Mouse (Mus musculus) stomach, embryonic 15.5 days (tissue): ENCODE data around the gene Mpz. TPM values are rescaled to one million over a fixed set of nuclear protein-coding genes. Genes with fewer than 3 reads are reported as not detected.
"Not testable (repeated sequence)": the region's sequence is repeated elsewhere in the genome, so short reads cannot be mapped to it uniquely, and the experiment has no call there.

Experiments used
- ATAC-seq: fragments of 200-750 bp; cut with Nextera tagmentation; 2 replicates; pipeline ENCODE4 v1.8.0; 2017; ENCODE audit warnings: low read depth, moderate number of reproducible peaks, moderate TSS enrichment; ENCODE audit not compliant: insufficient read depth, low FRiP score
- H3K27ac ChIP-seq: fragments of 300-500 bp; sonication (generic); 2 replicates; pipeline ENCODE4 v1.5.1; 2015; ENCODE audit warnings: mild to moderate bottlenecking, inconsistent platforms
- H3K27me3 ChIP-seq: fragments of 300-500 bp; sonication (generic); replicated peaks from 2 replicates; pipeline ENCODE4 v1.6.1; 2015; ENCODE audit warnings: inconsistent platforms
- H3K36me3 ChIP-seq: fragments of 300-500 bp; sonication (generic); 2 replicates; pipeline ENCODE4 v1.6.1; 2015; ENCODE audit warnings: inconsistent platforms
- H3K4me1 ChIP-seq: fragments of 300-500 bp; sonication (generic); 2 replicates; pipeline ENCODE4 v1.6.1; 2015; ENCODE audit warnings: inconsistent platforms
- H3K4me2 ChIP-seq: fragments of 300-500 bp; sonication (generic); 2 replicates; pipeline ENCODE4 v1.6.1; 2015; ENCODE audit warnings: mild to moderate bottlenecking, inconsistent platforms
- H3K4me3 ChIP-seq: fragments of 300-500 bp; sonication (generic); replicated peaks from 2 replicates; pipeline ENCODE4 v1.5.1; 2015; ENCODE audit warnings: inconsistent platforms
- H3K9ac ChIP-seq: fragments of 300-500 bp; sonication (generic); 2 replicates; pipeline ENCODE4 v1.6.1; 2015; ENCODE audit warnings: inconsistent platforms
- H3K9me3 ChIP-seq: fragments of 300-500 bp; sonication (generic); 2 replicates; pipeline ENCODE4 v1.6.1; 2016; ENCODE audit warnings: inconsistent platforms
- WGBS: fragments of 180-500 bp; shearing (Covaris S2); methylation state at CpG from one replicate; pipeline ENCODE4 v1.1.7; 2015; 5-methylcytosine and 5-hydroxymethylcytosine counted together
- polyA plus RNA-seq: library from polyadenylated mRNA; unstranded; fragments of >200 nt; fragmentation: Nextera tagmentation; extraction: Ambion mirVana; gene quantifications from 2 replicates; pipeline ENCODE4 v1.2.1, GENCODE M21; 2015

Gene Mpz
- polyA plus RNA-seq, 1 experiment from 2014 or later = 1.8 TPM

DNA sequence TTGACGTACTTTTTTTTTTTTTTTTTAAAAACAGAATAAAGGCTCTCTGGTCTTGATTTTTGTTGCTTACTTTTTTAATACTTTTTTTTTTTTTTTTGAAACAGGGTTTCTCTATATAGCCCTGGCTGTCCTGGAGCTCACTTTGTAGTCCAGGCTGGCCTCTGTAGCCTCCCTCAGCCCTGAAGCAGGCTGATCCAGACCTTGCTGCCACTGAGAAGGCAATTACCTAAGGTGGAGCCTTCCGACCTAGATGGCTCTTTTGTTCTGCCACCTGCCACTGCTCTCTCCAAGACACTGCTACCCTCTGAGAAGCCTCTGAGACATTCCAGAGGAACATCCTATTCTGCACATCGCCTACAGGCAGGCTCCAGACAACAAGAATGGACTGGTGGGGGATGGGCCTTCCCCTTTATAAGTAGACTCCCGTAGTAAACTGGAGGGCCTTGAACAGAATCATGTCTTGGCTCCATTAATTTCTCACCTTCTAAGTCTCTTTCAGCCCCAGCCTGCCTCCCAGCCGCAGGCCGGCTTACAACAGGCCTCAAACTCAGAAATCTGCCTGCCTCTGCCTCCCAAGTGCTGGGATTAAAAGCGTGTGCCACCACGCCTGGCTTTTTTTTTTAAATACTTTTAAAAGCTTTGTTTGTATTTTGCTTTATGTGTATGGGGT, 12.9 kb upstream of the Mpz start:
- WGBS = 88% methylated on average over 8 of the region's 8 CpGs
- not testable (repeated sequence) for H3K27me3 ChIP-seq, H3K9me3 ChIP-seq, ATAC-seq, H3K9ac ChIP-seq, H3K27ac ChIP-seq, H3K4me3 ChIP-seq, H3K4me2 ChIP-seq, H3K4me1 ChIP-seq
- peaks cover 33% of the 10 kb centered on the region for H3K36me3 ChIP-seq

DNA sequence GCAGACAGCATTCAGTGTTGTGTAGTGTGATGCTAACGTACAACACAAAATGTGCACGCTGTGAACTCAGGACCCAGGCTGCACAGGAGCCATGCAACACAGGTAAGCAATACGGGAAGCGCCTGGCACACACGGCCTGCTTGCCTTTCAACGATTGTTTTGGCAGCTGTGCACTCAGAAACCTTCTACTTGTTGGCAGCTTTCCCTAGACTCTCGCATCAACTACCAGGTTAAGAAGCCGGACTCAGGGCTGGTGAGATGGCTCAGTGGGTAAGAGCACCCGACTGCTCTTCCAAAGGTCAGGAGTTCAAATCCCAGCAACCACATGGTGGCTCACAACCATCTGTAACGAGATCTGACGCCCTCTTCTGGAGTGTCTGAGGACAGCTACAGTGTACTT, 7.5 kb upstream of the Mpz start:
- peaks cover 23% of the 10 kb centered on the region for H3K36me3 ChIP-seq
- H3K9ac ChIP-seq, H3K4me3 ChIP-seq, H3K27me3 ChIP-seq, H3K9me3 ChIP-seq, H3K27ac ChIP-seq, H3K4me2 ChIP-seq, H3K4me1 ChIP-seq, ATAC-seq: not testable (repeated sequence)
- 76% methylated on average over 11 of the region's 11 CpGs for WGBS

DNA sequence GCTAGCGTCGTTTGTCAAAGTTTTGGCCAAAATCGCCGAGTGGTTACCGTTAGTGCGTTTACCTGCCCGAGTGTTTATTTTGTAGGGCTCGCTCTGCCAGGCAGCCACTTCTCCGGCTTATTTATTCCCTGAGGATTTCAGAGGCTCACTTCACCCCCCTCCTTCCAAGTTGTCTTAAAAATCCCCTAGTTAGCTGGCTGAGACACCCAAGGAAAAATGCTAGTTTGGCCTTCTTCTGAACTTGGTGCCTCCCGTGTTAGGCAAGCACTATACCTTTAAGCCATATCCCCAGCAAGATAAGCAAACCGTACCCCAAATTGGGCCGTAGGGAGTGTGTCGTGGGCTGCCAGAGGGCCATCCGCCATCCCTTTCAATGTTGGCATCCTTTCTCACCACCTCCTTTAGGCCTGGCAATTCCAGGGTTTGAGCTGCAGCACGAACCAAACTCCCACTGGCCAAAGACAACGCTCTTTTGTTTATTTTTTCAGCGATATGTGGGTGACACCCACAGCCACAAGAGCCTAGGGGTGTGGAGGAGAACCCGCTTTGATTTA, 404 bp downstream of the Mpz start:
- Histone ChIP-seq H3K4me3 (peak overlapping the region; percentile 99), H3K27me3 (no peaks in the 10 kb centered on the region), H3K36me3 (no peaks in the 10 kb centered on the region), H3K27ac (peak overlapping the region; percentile 26; the same call in 1 of the 2 replicates), H3K4me2 (peak overlapping the region; percentile 84), H3K4me1 (peaks cover 14% of the 10 kb centered on the region; the same call in 1 of the 2 replicates), H3K9ac (peak overlapping the region; percentile 18; the same call in 1 of the 2 replicates), H3K9me3 (no peaks in the 10 kb centered on the region)
- 4% methylated on average over 18 of the region's 18 CpGs for WGBS
- no peak for ATAC-seq

DNA sequence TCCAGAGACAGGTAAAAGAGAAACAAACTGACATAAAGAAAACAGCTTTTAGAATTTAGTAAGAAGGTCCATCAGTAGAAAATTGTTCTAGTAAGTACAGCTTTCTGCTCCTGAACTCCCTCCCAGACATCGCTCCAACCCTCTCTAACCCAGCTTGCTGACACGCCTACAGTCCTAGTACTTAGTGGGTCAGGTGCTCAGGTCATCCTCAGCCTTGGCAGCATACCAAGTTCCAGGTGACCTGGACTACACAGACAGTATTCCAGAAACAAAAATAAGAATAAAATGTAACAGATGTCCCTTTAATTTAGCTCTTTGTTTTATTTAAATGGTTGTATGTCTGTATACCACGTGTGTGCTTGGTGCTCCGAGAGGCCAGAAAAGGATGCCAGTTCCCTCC, 1.5 kb downstream of the Mpz start:
- Histone ChIP-seq H3K27me3 (no peaks in the 10 kb centered on the region), H3K9ac (no peak overlapping the region), H3K27ac (no peak overlapping the region), H3K4me1 (peaks cover 14% of the 10 kb centered on the region; the same call in 1 of the 2 replicates), H3K9me3 (no peaks in the 10 kb centered on the region), H3K36me3 (no peaks in the 10 kb centered on the region), H3K4me2 (no peak overlapping the region), H3K4me3 (no peak overlapping the region)
- 79% methylated on average over 4 of the region's 4 CpGs for WGBS
- ATAC-seq = no peak

DNA sequence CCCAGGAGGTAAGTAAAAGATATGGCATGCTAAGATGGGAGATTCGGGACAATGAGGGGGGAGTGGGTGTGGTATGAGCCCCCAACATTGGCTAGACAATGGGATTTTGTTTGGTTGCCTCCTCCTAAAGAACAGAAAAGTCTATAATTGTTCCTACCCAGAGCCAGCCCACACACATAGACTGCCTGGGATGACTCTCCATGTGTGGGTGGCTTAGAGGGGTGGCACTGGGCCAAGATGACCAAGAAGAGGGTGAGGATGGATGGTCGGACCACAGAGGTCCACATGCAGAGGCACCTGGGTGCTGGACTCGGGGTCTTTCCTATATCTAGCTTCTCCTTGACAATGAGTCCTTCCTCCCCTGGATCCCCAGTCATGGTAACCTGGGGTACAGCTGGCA, 6.1 kb downstream of the Mpz start:
- H3K4me1 ChIP-seq = peaks cover 9% of the 10 kb centered on the region; the same call in 1 of the 2 replicates
- H3K27ac ChIP-seq = no peak overlapping the region
- ATAC-seq = no peak
- H3K4me3 ChIP-seq = no peak overlapping the region
- H3K27me3 ChIP-seq = 0 out of 2 replicates have a peak, but pooled peaks cover 7% of the 10 kb centered on the region
- no peak overlapping the region for H3K4me2 ChIP-seq
- 71% methylated on average over 3 of the region's 3 CpGs for WGBS
- no peaks in the 10 kb centered on the region for H3K36me3 ChIP-seq
- no peaks in the 10 kb centered on the region for H3K9me3 ChIP-seq
- H3K9ac ChIP-seq = no peak overlapping the region

DNA sequence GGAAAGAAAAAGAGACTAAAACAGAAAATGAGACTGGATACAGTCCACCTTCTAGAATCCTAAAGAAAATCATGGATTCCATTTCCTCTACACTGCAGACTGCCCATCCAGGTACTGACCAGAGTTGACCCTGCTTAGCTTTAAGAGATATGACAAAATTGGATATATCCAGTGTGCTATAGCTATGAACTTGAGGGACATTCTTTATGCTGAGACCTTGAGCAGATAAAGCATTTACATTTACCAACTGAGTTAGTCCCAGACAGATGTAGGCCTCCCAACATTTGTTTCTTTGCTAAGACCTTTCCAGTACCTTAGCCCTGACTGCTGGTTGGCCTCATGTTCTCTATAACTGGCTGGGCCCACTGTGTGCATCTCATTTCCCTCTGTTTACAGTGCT, 7.5 kb downstream of the Mpz start:
- Histone ChIP-seq H3K36me3 (no peaks in the 10 kb centered on the region), H3K9ac (no peak overlapping the region), H3K4me2 (no peak overlapping the region), H3K4me1 (peaks cover 9% of the 10 kb centered on the region; the same call in 1 of the 2 replicates), H3K9me3 (no peaks in the 10 kb centered on the region), H3K27ac (no peak overlapping the region), H3K27me3 (0 out of 2 replicates have a peak, but pooled peaks cover 7% of the 10 kb centered on the region), H3K4me3 (no peak overlapping the region)
- no peak for ATAC-seq

DNA sequence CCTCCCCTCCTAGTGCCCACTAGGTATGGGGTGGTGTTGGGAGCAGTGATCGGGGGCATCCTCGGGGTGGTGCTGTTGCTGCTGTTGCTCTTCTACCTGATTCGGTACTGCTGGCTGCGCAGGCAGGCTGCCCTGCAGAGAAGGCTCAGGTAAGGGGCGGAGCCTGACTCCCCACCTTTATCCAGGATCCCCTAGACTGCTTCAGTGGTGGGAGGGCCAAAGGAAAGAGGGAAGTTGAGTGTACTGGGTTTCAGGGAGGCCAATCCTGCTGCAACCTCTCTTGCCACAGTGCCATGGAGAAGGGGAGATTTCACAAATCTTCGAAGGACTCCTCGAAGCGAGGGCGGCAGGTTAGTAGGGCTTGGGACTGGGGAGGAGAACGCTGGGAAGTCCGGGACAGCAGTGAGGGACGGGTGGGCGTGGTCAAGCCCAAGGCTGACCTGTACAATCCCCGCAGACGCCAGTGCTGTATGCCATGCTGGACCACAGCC, 9.0 kb downstream of the Mpz start:
- Histone ChIP-seq H3K4me3 (peak overlapping the region; percentile 26), H3K4me1 (peaks cover 9% of the 10 kb centered on the region; the same call in 1 of the 2 replicates), H3K4me2 (peak overlapping the region; percentile 50), H3K27ac (no peak overlapping the region), H3K36me3 (no peaks in the 10 kb centered on the region), H3K9me3 (no peaks in the 10 kb centered on the region), H3K9ac (no peak overlapping the region), H3K27me3 (0 out of 2 replicates have a peak, but pooled peaks cover 7% of the 10 kb centered on the region)
- 5% methylated on average over 15 of the region's 15 CpGs for WGBS
- peak; percentile 85 for ATAC-seq

DNA sequence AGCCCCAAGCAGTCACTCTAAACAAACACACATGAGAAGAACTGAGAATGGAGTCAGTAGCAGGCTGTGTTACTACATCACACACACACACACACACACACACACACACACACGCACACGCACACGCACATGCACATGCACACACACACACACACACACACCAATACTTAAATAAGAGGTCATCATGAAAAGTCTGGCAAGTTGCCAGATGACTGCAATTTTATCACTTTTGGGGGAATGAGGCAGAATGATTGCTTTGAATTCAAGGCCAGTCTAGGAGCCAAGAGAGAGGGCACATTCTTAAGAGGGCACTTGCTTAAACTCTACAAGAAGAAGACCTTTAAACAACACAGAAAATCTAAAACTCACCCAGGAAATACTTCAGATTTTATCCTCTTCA, 12.0 kb downstream of the Mpz start:
- ATAC-seq = no peak
- Histone ChIP-seq H3K27ac (no peak overlapping the region), H3K36me3 (no peaks in the 10 kb centered on the region), H3K9ac (no peak overlapping the region), H3K4me3 (no peak overlapping the region), H3K4me1 (peaks cover 9% of the 10 kb centered on the region; the same call in 1 of the 2 replicates), H3K4me2 (no peak overlapping the region), H3K9me3 (no peaks in the 10 kb centered on the region), H3K27me3 (0 out of 2 replicates have a peak, but pooled peaks cover 7% of the 10 kb centered on the region)
- 82% methylated on average over 3 of the region's 3 CpGs for WGBS

DNA sequence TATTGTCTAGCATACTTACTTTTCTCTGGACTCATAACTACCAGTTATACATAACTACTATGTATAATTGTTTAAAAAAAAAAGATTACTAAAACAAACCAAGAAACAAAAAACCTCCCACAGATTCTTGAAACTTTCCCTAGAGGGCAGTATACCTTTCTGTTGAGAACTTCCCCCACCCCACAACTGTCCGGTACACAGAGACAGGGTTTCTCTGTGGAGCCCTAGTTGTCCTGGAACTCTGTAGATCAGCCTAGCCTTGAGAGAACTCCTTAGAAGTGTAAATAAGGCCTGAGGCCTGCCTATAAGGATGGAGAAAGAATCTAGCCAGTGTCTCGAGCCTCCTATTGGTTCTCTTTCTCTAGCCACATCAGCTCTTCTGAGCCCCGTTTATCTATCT, 13.7 kb downstream of the Mpz start:
- Histone ChIP-seq H3K27me3 (no peaks in the 10 kb centered on the region), H3K9ac (no peak overlapping the region), H3K4me3 (no peak overlapping the region), H3K4me1 (peaks cover 9% of the 10 kb centered on the region; the same call in 1 of the 2 replicates), H3K9me3 (no peaks in the 10 kb centered on the region), H3K4me2 (no peak overlapping the region), H3K36me3 (no peaks in the 10 kb centered on the region), H3K27ac (no peak overlapping the region)
- 41% methylated on average over 3 of the region's 3 CpGs for WGBS
- ATAC-seq = no peak

DNA sequence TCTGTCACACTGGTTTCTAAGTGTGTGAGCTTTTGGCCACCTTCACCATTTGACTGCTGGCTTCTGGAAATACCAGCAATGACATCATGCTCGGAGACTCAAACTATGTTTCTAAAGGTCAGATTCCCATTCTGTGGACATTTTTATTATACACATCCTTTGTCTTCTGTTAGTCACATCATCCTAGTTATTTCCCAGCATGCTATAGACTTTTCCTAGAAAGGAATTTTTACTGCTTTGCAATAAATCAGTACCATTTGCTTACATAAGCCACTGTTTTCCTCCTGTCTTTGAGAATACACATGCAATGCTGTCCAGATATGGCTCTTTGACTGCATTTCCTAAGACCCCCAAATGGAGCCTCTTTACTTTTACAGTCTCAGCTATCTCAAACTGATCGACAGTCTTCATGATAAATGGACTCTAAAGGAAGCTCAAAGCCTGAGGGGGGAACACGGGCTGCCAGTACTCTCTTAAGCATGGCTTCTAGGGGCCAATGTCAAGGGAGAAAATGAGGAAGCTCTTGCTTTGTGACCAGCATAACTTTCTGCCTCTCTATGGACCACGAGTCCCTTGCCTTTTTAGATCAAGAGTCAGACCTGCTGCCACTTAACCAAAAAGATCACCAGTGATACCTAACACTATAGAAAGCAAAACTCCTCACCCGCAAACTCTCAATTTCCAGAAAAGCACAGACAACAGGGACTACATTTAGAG, 15.3 kb downstream of the Mpz start:
- Histone ChIP-seq H3K27ac (no peak overlapping the region), H3K4me1 (no peaks in the 10 kb centered on the region), H3K36me3 (no peaks in the 10 kb centered on the region; the same call in 1 of the 2 replicates), H3K9me3 (no peaks in the 10 kb centered on the region), H3K9ac (no peak overlapping the region), H3K4me2 (no peak overlapping the region), H3K4me3 (no peak overlapping the region), H3K27me3 (no peaks in the 10 kb centered on the region)
- ATAC-seq = no peak
- WGBS = 57% methylated on average over 5 of the region's 5 CpGs

DNA sequence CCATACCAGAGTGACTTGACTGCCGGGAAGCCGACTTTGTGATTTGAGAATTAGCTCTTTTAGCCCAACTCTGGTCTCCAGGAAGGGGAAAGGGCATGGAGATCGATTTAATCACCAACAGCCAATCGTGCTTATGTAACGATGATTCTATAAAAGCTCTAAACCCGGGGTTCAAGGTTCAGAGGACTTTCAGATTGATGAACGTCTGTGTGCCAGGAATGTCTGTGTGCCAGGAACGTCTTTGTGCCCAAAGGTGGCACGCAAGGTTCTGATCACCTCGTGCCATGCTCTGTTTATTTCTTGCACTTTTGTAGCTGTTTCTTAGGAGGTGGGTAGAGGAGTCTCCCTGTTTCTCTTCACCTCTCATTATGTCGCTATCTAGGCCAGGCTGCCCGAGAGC, 18.4 kb downstream of the Mpz start:
- no peaks in the 10 kb centered on the region for H3K27me3 ChIP-seq
- H3K27ac ChIP-seq = no peak overlapping the region
- no peaks in the 10 kb centered on the region for H3K4me1 ChIP-seq
- WGBS = 83% methylated on average over 12 of the region's 12 CpGs
- no peak for ATAC-seq
- no peak overlapping the region for H3K4me2 ChIP-seq
- H3K4me3 ChIP-seq = no peak overlapping the region
- H3K9me3 ChIP-seq = no peaks in the 10 kb centered on the region
- no peaks in the 10 kb centered on the region; the same call in 1 of the 2 replicates for H3K36me3 ChIP-seq
- H3K9ac ChIP-seq = no peak overlapping the region

DNA sequence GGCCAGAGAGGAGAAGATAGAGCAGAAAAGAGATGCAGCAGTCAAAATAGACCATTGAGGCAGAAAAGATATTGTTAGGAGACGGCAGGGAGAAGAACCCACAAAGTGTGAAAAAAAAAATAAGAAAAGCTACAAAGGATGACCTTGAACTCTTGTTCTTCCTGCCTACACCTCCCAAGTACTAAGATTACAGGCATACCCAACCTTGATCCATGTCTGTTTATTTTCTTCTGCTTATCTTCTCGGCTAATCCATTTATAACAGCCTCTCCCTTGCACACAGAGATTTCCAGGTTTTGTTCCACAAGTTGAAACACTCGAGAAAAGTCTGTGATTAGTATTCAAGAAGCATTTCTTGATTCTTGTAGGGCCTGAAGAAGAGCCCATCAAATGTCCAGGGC, 19.4 kb downstream of the Mpz start:
- no peaks in the 10 kb centered on the region for H3K27me3 ChIP-seq
- no peak overlapping the region for H3K4me3 ChIP-seq
- no peaks in the 10 kb centered on the region for H3K9me3 ChIP-seq
- no peaks in the 10 kb centered on the region; the same call in 1 of the 2 replicates for H3K36me3 ChIP-seq
- WGBS = 35% methylated on average over 3 of the region's 3 CpGs
- ATAC-seq = no peak
- no peak overlapping the region for H3K9ac ChIP-seq
- H3K4me2 ChIP-seq = no peak overlapping the region
- H3K27ac ChIP-seq = 0 out of 2 replicates have a peak overlapping the region, but pooled peaks have one; percentile 38
- H3K4me1 ChIP-seq = no peaks in the 10 kb centered on the region
